Mouse (Mus musculus): ENCODE measurements at regions not wholly inside any gene's neighbourhood (a gene's known extent, or its start where the extent isn't known, plus 50 kb on each side); places are given as distances from the start of the nearest gene placed in this dataset.

- H3K9me3 ChIP-seq (replicated peaks; ENCODE audit: control insufficient read depth, insufficient read depth, low read length, poor library complexity, severe bottlenecking) = no peaks in the 10 kb centered on the region
- no peak for TF ChIP-seq POLR2A (IDR thresholded peaks at IDR 0.05; ENCODE audit: insufficient read depth, low read length)
- TF ChIP-seq CTCF (IDR thresholded peaks at IDR 0.05; ENCODE audit: low read depth, low read length) = no peak
- H3K27me3 ChIP-seq (ENCODE audit: control insufficient read depth, insufficient read depth, low read length, poor library complexity, severe bottlenecking) = no peaks in the 10 kb centered on the region
- H3K36me3 ChIP-seq (ENCODE audit: control insufficient read depth, insufficient read depth, low read length, poor library complexity, severe bottlenecking) = no peaks in the 10 kb centered on the region
- no peak overlapping the region for H3K9ac ChIP-seq (ENCODE audit: low read depth, poor library complexity, severe bottlenecking)
- no peak overlapping the region for H3K4me3 ChIP-seq (ENCODE audit: low read depth, low read length)
- no peak overlapping the region for H3K27ac ChIP-seq (ENCODE audit: insufficient read depth, low read length)
- no peaks in the 10 kb centered on the region for H3K4me1 ChIP-seq (ENCODE audit: control insufficient read depth, insufficient read depth, low read length)
These were observed 560.1 kb upstream of the Cdh18 start for GRCm38 (mm10) chr15:21988676-21989075.

- Histone ChIP-seq H3K9me3 (replicated peaks; ENCODE audit: control insufficient read depth, insufficient read depth, low read length, poor library complexity, severe bottlenecking) (no peaks in the 10 kb centered on the region), H3K4me3 (ENCODE audit: low read depth, low read length) (no peak overlapping the region), H3K4me1 (ENCODE audit: control insufficient read depth, insufficient read depth, low read length) (no peaks in the 10 kb centered on the region), H3K27me3 (ENCODE audit: control insufficient read depth, insufficient read depth, low read length, poor library complexity, severe bottlenecking) (no peaks in the 10 kb centered on the region), H3K9ac (ENCODE audit: low read depth, poor library complexity, severe bottlenecking) (no peak overlapping the region), H3K27ac (ENCODE audit: insufficient read depth, low read length) (no peak overlapping the region), H3K36me3 (ENCODE audit: control insufficient read depth, insufficient read depth, low read length, poor library complexity, severe bottlenecking) (no peaks in the 10 kb centered on the region)
- TF ChIP-seq EP300 (IDR thresholded peaks at IDR 0.05; ENCODE audit: insufficient read depth, low read depth, low read length) (no peak), POLR2A (IDR thresholded peaks at IDR 0.05; ENCODE audit: insufficient read depth, low read length) (no peak), CTCF (IDR thresholded peaks at IDR 0.05; ENCODE audit: low read depth, low read length) (no peak)
These were observed 555.5 kb upstream of the Cdh18 start for GRCm38 (mm10) chr15:21993309-21993708.

- no peak for TF ChIP-seq POLR2A (IDR thresholded peaks at IDR 0.05; ENCODE audit: insufficient read depth, low read length)
- TF ChIP-seq CTCF (IDR thresholded peaks at IDR 0.05; ENCODE audit: low read depth, low read length) = no peak
- no peak for TF ChIP-seq EP300 (IDR thresholded peaks at IDR 0.05; ENCODE audit: insufficient read depth, low read depth, low read length)
- Histone ChIP-seq H3K9ac (ENCODE audit: low read depth, poor library complexity, severe bottlenecking) (no peak overlapping the region), H3K4me1 (ENCODE audit: control insufficient read depth, insufficient read depth, low read length) (no peaks in the 10 kb centered on the region), H3K9me3 (replicated peaks; ENCODE audit: control insufficient read depth, insufficient read depth, low read length, poor library complexity, severe bottlenecking) (no peaks in the 10 kb centered on the region), H3K27ac (ENCODE audit: insufficient read depth, low read length) (no peak overlapping the region), H3K4me3 (ENCODE audit: low read depth, low read length) (no peak overlapping the region), H3K36me3 (ENCODE audit: control insufficient read depth, insufficient read depth, low read length, poor library complexity, severe bottlenecking) (no peaks in the 10 kb centered on the region), H3K27me3 (ENCODE audit: control insufficient read depth, insufficient read depth, low read length, poor library complexity, severe bottlenecking) (no peaks in the 10 kb centered on the region)
These were observed 553.5 kb upstream of the Cdh18 start for GRCm38 (mm10) chr15:21995121-21995826.

GRCm38 (mm10) chr15:22019977-22020376 is 528.8 kb upstream of the Cdh18 start:
- Histone ChIP-seq H3K4me3 (ENCODE audit: low read depth, low read length) (no peak overlapping the region), H3K4me1 (ENCODE audit: control insufficient read depth, insufficient read depth, low read length) (no peaks in the 10 kb centered on the region), H3K36me3 (ENCODE audit: control insufficient read depth, insufficient read depth, low read length, poor library complexity, severe bottlenecking) (no peaks in the 10 kb centered on the region), H3K27me3 (ENCODE audit: control insufficient read depth, insufficient read depth, low read length, poor library complexity, severe bottlenecking) (no peaks in the 10 kb centered on the region), H3K27ac (ENCODE audit: insufficient read depth, low read length) (no peak overlapping the region), H3K9ac (ENCODE audit: low read depth, poor library complexity, severe bottlenecking) (no peak overlapping the region), H3K9me3 (replicated peaks; ENCODE audit: control insufficient read depth, insufficient read depth, low read length, poor library complexity, severe bottlenecking) (no peaks in the 10 kb centered on the region)
- TF ChIP-seq POLR2A (IDR thresholded peaks at IDR 0.05; ENCODE audit: insufficient read depth, low read length) (no peak), EP300 (IDR thresholded peaks at IDR 0.05; ENCODE audit: insufficient read depth, low read depth, low read length) (no peak), CTCF (IDR thresholded peaks at IDR 0.05; ENCODE audit: low read depth, low read length) (no peak)

- no peak for TF ChIP-seq POLR2A (IDR thresholded peaks at IDR 0.05; ENCODE audit: insufficient read depth, low read length)
- TF ChIP-seq EP300 (IDR thresholded peaks at IDR 0.05; ENCODE audit: insufficient read depth, low read depth, low read length) = no peak
- TF ChIP-seq CTCF (IDR thresholded peaks at IDR 0.05; ENCODE audit: low read depth, low read length) = no peak
- no peaks in the 10 kb centered on the region for H3K27me3 ChIP-seq (ENCODE audit: control insufficient read depth, insufficient read depth, low read length, poor library complexity, severe bottlenecking)
- no peak overlapping the region for H3K9ac ChIP-seq (ENCODE audit: low read depth, poor library complexity, severe bottlenecking)
- H3K4me3 ChIP-seq (ENCODE audit: low read depth, low read length) = no peak overlapping the region
- no peaks in the 10 kb centered on the region for H3K36me3 ChIP-seq (ENCODE audit: control insufficient read depth, insufficient read depth, low read length, poor library complexity, severe bottlenecking)
- H3K4me1 ChIP-seq (ENCODE audit: control insufficient read depth, insufficient read depth, low read length) = no peaks in the 10 kb centered on the region
- no peak overlapping the region for H3K27ac ChIP-seq (ENCODE audit: insufficient read depth, low read length)
- H3K9me3 ChIP-seq (replicated peaks; ENCODE audit: control insufficient read depth, insufficient read depth, low read length, poor library complexity, severe bottlenecking) = no peaks in the 10 kb centered on the region
These were observed 518.6 kb upstream of the Cdh18 start for GRCm38 (mm10) chr15:22030215-22030614.

GRCm38 (mm10) chr15:22046423-22046822 is 502.4 kb upstream of the Cdh18 start:
- no peak overlapping the region for H3K9ac ChIP-seq (ENCODE audit: low read depth, poor library complexity, severe bottlenecking)
- no peak overlapping the region for H3K27ac ChIP-seq (ENCODE audit: insufficient read depth, low read length)
- H3K4me3 ChIP-seq (ENCODE audit: low read depth, low read length) = no peak overlapping the region
- H3K27me3 ChIP-seq (ENCODE audit: control insufficient read depth, insufficient read depth, low read length, poor library complexity, severe bottlenecking) = no peaks in the 10 kb centered on the region
- no peaks in the 10 kb centered on the region for H3K9me3 ChIP-seq (replicated peaks; ENCODE audit: control insufficient read depth, insufficient read depth, low read length, poor library complexity, severe bottlenecking)
- H3K4me1 ChIP-seq (ENCODE audit: control insufficient read depth, insufficient read depth, low read length) = no peaks in the 10 kb centered on the region
- H3K36me3 ChIP-seq (ENCODE audit: control insufficient read depth, insufficient read depth, low read length, poor library complexity, severe bottlenecking) = no peaks in the 10 kb centered on the region
- TF ChIP-seq CTCF (IDR thresholded peaks at IDR 0.05; ENCODE audit: low read depth, low read length) = no peak
- TF ChIP-seq POLR2A (IDR thresholded peaks at IDR 0.05; ENCODE audit: insufficient read depth, low read length) = no peak
- no peak for TF ChIP-seq EP300 (IDR thresholded peaks at IDR 0.05; ENCODE audit: insufficient read depth, low read depth, low read length)

All from ES-Bruce4 (cell line).